Mouse (Mus musculus): ENCODE data around the gene Tmem145.

- TF ChIP-seq POLR2A (IDR thresholded peaks at IDR 0.05; ENCODE audit: insufficient read depth, low read length) (no peak), CTCF (IDR thresholded peaks at IDR 0.05; ENCODE audit: low read depth, low read length) (no peak)
Observed at GRCm38 (mm10) chr7:25311193-25311592, 5.3 kb downstream of the Tmem145 start.
